Mouse (Mus musculus): ENCODE data around the gene Ccdc92b. TPM values are rescaled to one million over a fixed set of nuclear protein-coding genes. Genes with fewer than 3 reads are reported as not detected.

The Ccdc92b gene
- polyA plus RNA-seq, 1 experiment from 2014 or later: 2.8 TPM

GRCm38 (mm10) chr11:74583824-74584349, 35.5 kb upstream of the Ccdc92b start:
- Histone ChIP-seq H3K4me2 (no peak overlapping the region), H3K27me3 (ENCODE audit: control insufficient read depth, insufficient read depth, low read length) (peaks cover 40% of the 10 kb centered on the region), H3K9ac (ENCODE audit: low read depth, low read length) (no peak overlapping the region)

DNA sequence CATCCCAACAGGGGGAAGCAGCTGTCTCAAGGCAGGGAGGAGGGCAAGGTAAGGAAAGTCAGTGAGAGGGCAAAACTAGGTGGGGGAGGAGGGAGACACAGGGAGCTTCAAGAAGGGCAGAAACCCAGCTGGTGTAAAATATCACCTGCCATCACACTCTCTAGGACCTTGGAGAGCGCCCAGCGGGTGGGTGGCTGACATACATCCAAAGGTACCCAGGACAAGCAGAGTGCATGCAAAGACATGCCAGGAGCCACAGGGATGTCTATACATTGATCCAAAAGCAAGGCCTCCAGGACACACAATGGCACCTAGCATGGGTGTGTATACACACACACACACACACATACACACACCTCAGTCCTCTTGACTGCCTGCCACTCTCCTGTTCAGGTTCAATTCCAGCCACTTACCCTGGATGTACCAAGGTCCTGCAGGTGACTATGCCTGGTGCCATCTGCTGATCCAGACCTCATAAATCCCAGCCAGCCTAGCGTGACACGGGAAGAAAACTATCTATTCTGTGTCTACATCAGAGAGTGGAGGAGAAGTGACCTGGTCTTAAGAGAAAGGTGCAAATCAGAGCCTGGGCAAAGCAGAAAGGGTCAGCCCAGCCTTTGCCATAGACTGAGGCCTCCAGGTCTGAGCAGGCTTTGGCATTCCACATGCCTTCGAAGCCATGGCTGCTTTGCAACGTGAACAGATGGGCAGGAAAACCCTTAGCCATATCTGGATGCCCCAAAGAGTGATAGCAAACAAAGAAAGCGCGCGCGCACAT, 34.3 kb upstream of the Ccdc92b start:
- H3K4me3 ChIP-seq (ENCODE audit: low read depth, low read length): no peak overlapping the region
- no peak for ATAC-seq (replicated peaks; ENCODE audit: insufficient number of reproducible peaks, low FRiP score, low TSS enrichment)
- H3K9me3 ChIP-seq (replicated peaks; ENCODE audit: control insufficient read depth, low read length): no peaks in the 10 kb centered on the region
- peaks cover 52% of the 10 kb centered on the region for H3K27me3 ChIP-seq (ENCODE audit: control insufficient read depth, insufficient read depth, low read length)
- no peaks in the 10 kb centered on the region for H3K36me3 ChIP-seq (ENCODE audit: control insufficient read depth, insufficient read depth, low read length)
- H3K4me1 ChIP-seq (ENCODE audit: control insufficient read depth, insufficient read depth, low read length): no peaks in the 10 kb centered on the region; the same call in 1 of the 2 replicates
- 62% methylated on average over 10 of the region's 10 CpGs for WGBS (ENCODE audit: insufficient replicate concordance)
- H3K9ac ChIP-seq (ENCODE audit: low read depth, low read length): no peak overlapping the region
- H3K4me2 ChIP-seq: no peak overlapping the region
- H3K27ac ChIP-seq (ENCODE audit: low read depth, low read length): no peak overlapping the region

More at GRCm38 (mm10) chr11:74583824-74584349, 35.5 kb upstream of the Ccdc92b start:
- Histone ChIP-seq H3K27ac (ENCODE audit: low read depth, low read length) (no peak overlapping the region), H3K4me3 (ENCODE audit: low read depth, low read length) (no peak overlapping the region), H3K36me3 (ENCODE audit: control insufficient read depth, insufficient read depth, low read length) (no peaks in the 10 kb centered on the region), H3K4me1 (ENCODE audit: control insufficient read depth, insufficient read depth, low read length) (no peaks in the 10 kb centered on the region), H3K9me3 (replicated peaks; ENCODE audit: control insufficient read depth, low read length) (no peaks in the 10 kb centered on the region)
- no peak for ATAC-seq (replicated peaks; ENCODE audit: insufficient number of reproducible peaks, low FRiP score, low TSS enrichment)
- 62% methylated on average over 7 of the region's 7 CpGs for WGBS (ENCODE audit: insufficient replicate concordance)

DNA sequence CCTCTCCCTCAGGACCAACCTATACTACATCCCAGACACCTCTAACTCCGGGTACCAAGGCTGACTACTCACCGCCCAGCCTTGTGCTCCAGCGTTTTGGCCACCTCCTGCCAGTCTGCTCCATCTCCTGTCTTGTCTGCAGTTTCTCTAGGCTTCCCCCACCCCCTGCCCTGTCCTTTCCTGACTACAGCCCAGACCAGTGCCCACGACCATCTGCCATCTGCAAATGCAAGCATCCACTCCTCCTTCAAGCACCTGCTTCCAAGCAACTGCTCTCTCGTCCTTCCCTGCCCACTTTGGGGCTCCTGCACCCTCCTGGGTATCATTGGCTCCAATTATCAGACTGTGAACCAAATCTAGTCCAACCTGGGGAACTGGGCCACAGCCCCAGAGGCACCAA, 33.0 kb upstream of the Ccdc92b start:
- H3K36me3 ChIP-seq (ENCODE audit: control insufficient read depth, insufficient read depth, low read length): no peaks in the 10 kb centered on the region
- no peaks in the 10 kb centered on the region; the same call in 1 of the 2 replicates for H3K4me1 ChIP-seq (ENCODE audit: control insufficient read depth, insufficient read depth, low read length)
- H3K27ac ChIP-seq (ENCODE audit: low read depth, low read length): no peak overlapping the region
- no peak overlapping the region for H3K4me3 ChIP-seq (ENCODE audit: low read depth, low read length)
- WGBS (ENCODE audit: insufficient replicate concordance): 57% methylated on average over 5 of the region's 5 CpGs
- H3K27me3 ChIP-seq (ENCODE audit: control insufficient read depth, insufficient read depth, low read length): peaks cover 65% of the 10 kb centered on the region
- no peak overlapping the region for H3K9ac ChIP-seq (ENCODE audit: low read depth, low read length)
- no peak overlapping the region for H3K4me2 ChIP-seq
- no peaks in the 10 kb centered on the region for H3K9me3 ChIP-seq (replicated peaks; ENCODE audit: control insufficient read depth, low read length)
- ATAC-seq (replicated peaks; ENCODE audit: insufficient number of reproducible peaks, low FRiP score, low TSS enrichment): no peak

DNA sequence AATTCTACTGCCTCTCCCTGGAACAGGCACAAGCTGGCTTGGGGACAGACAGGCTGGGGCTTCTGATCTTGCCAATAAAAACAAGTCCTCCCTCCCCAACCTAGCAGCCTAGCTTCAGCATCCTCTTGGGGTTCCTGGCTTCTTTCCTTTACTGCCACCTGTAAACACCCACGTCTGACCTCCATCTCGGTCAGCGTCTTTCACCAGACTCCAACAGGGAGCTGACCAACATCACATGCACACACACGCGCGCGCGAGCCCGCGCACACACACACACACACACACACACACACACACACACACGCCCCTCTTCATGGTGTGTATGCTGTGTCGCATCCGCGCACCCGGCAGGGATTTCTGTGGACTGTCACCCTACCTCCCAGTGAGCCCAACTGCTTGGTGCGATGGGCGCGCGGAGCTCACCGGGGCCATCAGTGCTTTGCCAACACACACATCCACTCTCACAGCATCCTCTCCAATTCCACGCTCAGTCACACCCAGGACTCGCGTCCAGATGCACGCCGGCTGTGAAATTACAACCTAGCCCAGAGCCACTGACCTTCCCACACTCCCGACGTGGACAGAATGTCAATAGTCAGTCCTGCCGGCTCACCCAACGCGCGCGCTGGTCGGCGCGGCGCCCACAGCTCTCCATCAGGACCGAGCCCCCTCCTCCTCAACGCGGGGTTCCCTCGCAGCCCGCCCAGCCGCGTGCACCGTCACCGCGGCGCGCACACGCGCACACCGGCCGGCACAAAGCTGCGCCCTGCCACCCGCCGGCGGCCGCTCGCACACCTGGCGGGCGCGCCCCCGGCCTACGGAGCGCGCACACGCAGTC, 29.8 kb upstream of the Ccdc92b start:
- no peaks in the 10 kb centered on the region for H3K9me3 ChIP-seq (replicated peaks; ENCODE audit: control insufficient read depth, low read length)
- H3K27me3 ChIP-seq (ENCODE audit: control insufficient read depth, insufficient read depth, low read length): peaks cover 71% of the 10 kb centered on the region
- no peaks in the 10 kb centered on the region for H3K36me3 ChIP-seq (ENCODE audit: control insufficient read depth, insufficient read depth, low read length)
- no peak overlapping the region for H3K27ac ChIP-seq (ENCODE audit: low read depth, low read length)
- no peak for ATAC-seq (replicated peaks; ENCODE audit: insufficient number of reproducible peaks, low FRiP score, low TSS enrichment)
- 5% methylated on average over 66 of the region's 66 CpGs for WGBS (ENCODE audit: insufficient replicate concordance)
- H3K9ac ChIP-seq (ENCODE audit: low read depth, low read length): no peak overlapping the region
- peak overlapping the region; percentile 42 for H3K4me3 ChIP-seq (ENCODE audit: low read depth, low read length)
- H3K4me2 ChIP-seq: peak overlapping the region; percentile 69
- no peaks in the 10 kb centered on the region; the same call in 1 of the 2 replicates for H3K4me1 ChIP-seq (ENCODE audit: control insufficient read depth, insufficient read depth, low read length)

DNA sequence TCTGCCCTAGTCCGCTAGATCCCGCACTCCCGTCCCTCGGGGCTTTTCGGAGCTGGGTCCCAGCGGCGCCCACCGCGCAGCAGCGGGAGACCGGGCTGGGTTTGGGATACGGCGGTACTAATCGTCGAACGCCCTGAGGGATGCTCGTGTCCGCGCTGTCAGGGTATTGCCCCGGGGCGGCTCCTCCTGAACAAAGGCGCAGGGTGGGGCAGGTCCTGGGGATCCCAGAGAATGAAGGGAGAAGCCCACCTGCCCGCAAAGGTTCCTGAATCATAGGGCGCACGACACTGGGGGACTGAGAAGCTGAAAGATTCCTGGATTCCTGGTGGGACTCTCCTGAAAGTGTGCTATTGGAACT, 29.2 kb upstream of the Ccdc92b start:
- Histone ChIP-seq H3K4me3 (ENCODE audit: low read depth, low read length) (peak overlapping the region; percentile 42), H3K4me2 (peak overlapping the region; percentile 69), H3K27me3 (ENCODE audit: control insufficient read depth, insufficient read depth, low read length) (peaks cover 71% of the 10 kb centered on the region), H3K4me1 (ENCODE audit: control insufficient read depth, insufficient read depth, low read length) (no peaks in the 10 kb centered on the region; the same call in 1 of the 2 replicates), H3K27ac (ENCODE audit: low read depth, low read length) (no peak overlapping the region), H3K36me3 (ENCODE audit: control insufficient read depth, insufficient read depth, low read length) (no peaks in the 10 kb centered on the region), H3K9me3 (replicated peaks; ENCODE audit: control insufficient read depth, low read length) (no peaks in the 10 kb centered on the region), H3K9ac (ENCODE audit: low read depth, low read length) (no peak overlapping the region)
- WGBS (ENCODE audit: insufficient replicate concordance): 2% methylated on average over 25 of the region's 25 CpGs
- ATAC-seq (replicated peaks; ENCODE audit: insufficient number of reproducible peaks, low FRiP score, low TSS enrichment): no peak

GRCm38 (mm10) chr11:74590691-74591090, 28.7 kb upstream of the Ccdc92b start:
- no peaks in the 10 kb centered on the region for H3K9me3 ChIP-seq (replicated peaks; ENCODE audit: control insufficient read depth, low read length)
- peaks cover 71% of the 10 kb centered on the region for H3K27me3 ChIP-seq (ENCODE audit: control insufficient read depth, insufficient read depth, low read length)
- H3K4me3 ChIP-seq (ENCODE audit: low read depth, low read length): no peak overlapping the region
- 33% methylated on average over 13 of the region's 13 CpGs for WGBS (ENCODE audit: insufficient replicate concordance)
- no peaks in the 10 kb centered on the region for H3K36me3 ChIP-seq (ENCODE audit: control insufficient read depth, insufficient read depth, low read length)
- no peak for ATAC-seq (replicated peaks; ENCODE audit: insufficient number of reproducible peaks, low FRiP score, low TSS enrichment)
- no peak overlapping the region for H3K27ac ChIP-seq (ENCODE audit: low read depth, low read length)
- H3K4me1 ChIP-seq (ENCODE audit: control insufficient read depth, insufficient read depth, low read length): no peaks in the 10 kb centered on the region; the same call in 1 of the 2 replicates
- H3K4me2 ChIP-seq: no peak overlapping the region; the same call in 1 of the 2 replicates
- no peak overlapping the region for H3K9ac ChIP-seq (ENCODE audit: low read depth, low read length)

DNA sequence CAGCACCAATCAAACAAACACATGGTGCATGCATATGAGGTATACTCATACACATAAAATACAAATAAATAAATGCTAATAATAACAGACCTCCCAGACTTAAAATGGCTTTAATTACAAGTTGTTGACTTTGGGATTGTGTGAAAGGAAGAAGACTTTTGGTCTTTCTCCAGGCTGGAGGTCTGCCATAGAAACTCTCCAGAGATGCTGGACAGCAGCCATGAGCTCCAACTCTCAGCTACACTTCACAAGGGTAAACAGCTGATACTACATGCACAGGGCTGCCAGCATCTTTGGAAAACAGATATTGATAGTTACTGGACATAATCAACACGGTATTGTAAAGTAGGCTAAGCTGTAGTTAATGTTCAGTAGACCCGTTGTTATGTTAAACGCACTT, 27.2 kb upstream of the Ccdc92b start:
- H3K4me1 ChIP-seq (ENCODE audit: control insufficient read depth, insufficient read depth, low read length): no peaks in the 10 kb centered on the region; the same call in 1 of the 2 replicates
- ATAC-seq (replicated peaks; ENCODE audit: insufficient number of reproducible peaks, low FRiP score, low TSS enrichment): no peak
- H3K9ac ChIP-seq (ENCODE audit: low read depth, low read length): no peak overlapping the region
- no peaks in the 10 kb centered on the region for H3K9me3 ChIP-seq (replicated peaks; ENCODE audit: control insufficient read depth, low read length)
- no peak overlapping the region for H3K27ac ChIP-seq (ENCODE audit: low read depth, low read length)
- H3K27me3 ChIP-seq (ENCODE audit: control insufficient read depth, insufficient read depth, low read length): peaks cover 57% of the 10 kb centered on the region
- H3K4me2 ChIP-seq: no peak overlapping the region
- H3K4me3 ChIP-seq (ENCODE audit: low read depth, low read length): no peak overlapping the region
- no peaks in the 10 kb centered on the region for H3K36me3 ChIP-seq (ENCODE audit: control insufficient read depth, insufficient read depth, low read length)
- 75% methylated on average over 3 of the region's 3 CpGs for WGBS (ENCODE audit: insufficient replicate concordance)

DNA sequence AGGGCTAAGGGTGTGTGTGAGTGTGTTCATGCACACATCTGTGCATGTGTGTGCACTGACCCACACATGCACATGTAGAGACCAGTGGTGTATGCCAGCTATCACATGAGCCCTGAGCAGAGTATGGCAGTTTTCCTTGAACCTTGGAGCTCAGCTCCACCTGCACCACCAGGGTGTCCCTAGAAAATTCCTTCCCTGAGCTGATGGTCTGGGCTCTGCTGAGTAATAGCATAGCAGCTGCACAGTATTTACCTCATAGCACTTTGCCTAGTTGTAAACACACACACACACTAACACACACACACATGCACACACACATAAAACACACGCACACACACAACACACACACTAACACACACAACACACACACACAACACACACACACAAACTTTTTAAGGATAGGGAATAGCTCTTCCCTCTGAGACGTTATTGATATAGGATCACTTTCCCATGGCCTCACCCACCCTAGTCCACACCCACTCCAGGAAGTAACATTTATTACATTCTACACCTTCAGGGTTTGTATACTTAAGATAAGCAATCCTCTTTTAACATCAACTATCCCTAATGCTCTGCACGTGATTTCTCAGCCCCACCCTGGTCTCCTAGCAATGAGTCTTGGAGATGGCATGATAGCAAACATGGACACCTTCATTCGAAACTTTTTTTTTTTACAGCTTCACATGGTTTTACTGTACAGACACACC, 22.0 kb upstream of the Ccdc92b start:
- H3K9me3 ChIP-seq (replicated peaks; ENCODE audit: control insufficient read depth, low read length): no peaks in the 10 kb centered on the region
- peaks cover 7% of the 10 kb centered on the region for H3K27me3 ChIP-seq (ENCODE audit: control insufficient read depth, insufficient read depth, low read length)
- no peak overlapping the region for H3K27ac ChIP-seq (ENCODE audit: low read depth, low read length)
- 62% methylated on average over 4 of the region's 4 CpGs for WGBS (ENCODE audit: insufficient replicate concordance)
- no peak overlapping the region for H3K4me2 ChIP-seq
- H3K4me3 ChIP-seq (ENCODE audit: low read depth, low read length): no peak overlapping the region
- no peaks in the 10 kb centered on the region for H3K36me3 ChIP-seq (ENCODE audit: control insufficient read depth, insufficient read depth, low read length)
- no peak overlapping the region for H3K9ac ChIP-seq (ENCODE audit: low read depth, low read length)
- ATAC-seq (replicated peaks; ENCODE audit: insufficient number of reproducible peaks, low FRiP score, low TSS enrichment): no peak
- H3K4me1 ChIP-seq (ENCODE audit: control insufficient read depth, insufficient read depth, low read length): no peaks in the 10 kb centered on the region
